Mouse (Mus musculus): ENCODE measurements around the gene Acaa1b. TPM values are rescaled to one million over a fixed set of nuclear protein-coding genes. Genes with fewer than 3 reads are reported as not detected.

Acaa1b gene
- polyA plus RNA-seq, 1 experiment from 2014 or later = 3.8 TPM

DNA sequence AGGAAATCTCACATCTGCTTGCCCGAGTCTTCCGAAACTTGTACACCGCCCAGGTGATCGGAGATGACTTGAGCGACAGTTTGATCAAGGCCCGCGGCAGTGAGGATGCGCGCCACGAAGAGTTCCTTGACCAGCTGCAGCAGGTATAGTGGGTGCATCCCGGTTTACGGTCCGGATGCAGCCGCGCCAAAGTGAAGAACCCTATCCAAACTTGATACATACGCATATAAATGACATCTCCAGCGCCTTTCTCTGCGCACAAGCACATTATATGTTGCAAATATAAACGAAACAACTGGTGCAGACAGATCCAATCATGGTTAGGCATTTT, 54.1 kb downstream of the Acaa1b start:
- H3K4me1 ChIP-seq = peaks cover 19% of the 10 kb centered on the region
- no peak for ATAC-seq (ENCODE audit: insufficient number of reproducible peaks, insufficient read depth, low FRiP score, low TSS enrichment, low read depth)

GRCm38 (mm10) chr9:119101992-119102782, 54.7 kb downstream of the Acaa1b start, which contains the start of gene Dlec1:
TSS of gene Dlec1 (plus strand) at chr9:119102478.
- Histone ChIP-seq H3K4me1 (peaks cover 19% of the 10 kb centered on the region), H3K9me3 (no peaks in the 10 kb centered on the region), H3K4me2 (peak within 1 kb of the TSS; percentile 86), H3K4me3 (peak within 1 kb of the TSS; percentile 51), H3K27me3 (peaks cover 14% of the 10 kb centered on the region), H3K36me3 (no peaks in the 10 kb centered on the region), H3K9ac (peak within 1 kb of the TSS; percentile 67), H3K27ac (0 out of 2 replicates have a peak within 1 kb of the TSS, but pooled peaks have one; percentile 28)
- WGBS = 3% methylated on average over 44 of the region's 44 CpGs
- ATAC-seq (ENCODE audit: insufficient number of reproducible peaks, insufficient read depth, low FRiP score, low TSS enrichment, low read depth) = no peak; the same call in 1 of the 2 replicates

More for the DNA sequence above, 54.1 kb downstream of the Acaa1b start:
- H3K9ac ChIP-seq = peak overlapping the region; percentile 67
- H3K4me2 ChIP-seq = peak overlapping the region; percentile 86
- no peaks in the 10 kb centered on the region for H3K9me3 ChIP-seq
- no peak overlapping the region for H3K27ac ChIP-seq
- no peaks in the 10 kb centered on the region for H3K36me3 ChIP-seq
- 2% methylated on average over 19 of the region's 19 CpGs for WGBS
- peaks cover 14% of the 10 kb centered on the region for H3K27me3 ChIP-seq
- peak overlapping the region; percentile 51 for H3K4me3 ChIP-seq

GRCm38 (mm10) chr9:119100177-119100898, 56.6 kb downstream of the Acaa1b start:
- H3K4me3 ChIP-seq = no peak overlapping the region
- no peak for ATAC-seq (ENCODE audit: insufficient number of reproducible peaks, insufficient read depth, low FRiP score, low TSS enrichment, low read depth)
- 12% methylated on average over 15 of the region's 15 CpGs for WGBS

More at GRCm38 (mm10) chr9:119100177-119100898, 56.6 kb downstream of the Acaa1b start:
- Histone ChIP-seq H3K9me3 (no peaks in the 10 kb centered on the region), H3K4me1 (peaks cover 22% of the 10 kb centered on the region), H3K9ac (0 out of 2 replicates have a peak overlapping the region, but pooled peaks have one; percentile 36), H3K36me3 (no peaks in the 10 kb centered on the region), H3K4me2 (0 out of 2 replicates have a peak overlapping the region, but pooled peaks have one; percentile 18), H3K27ac (no peak overlapping the region), H3K27me3 (peaks cover 18% of the 10 kb centered on the region)

Other genes with a start within 250 kb of the Acaa1b start
- gene Ctdspl, start 230.6 kb downstream of the Acaa1b start, polyA plus RNA-seq (2015; fragmentation: Nextera tagmentation; extraction: Ambion mirVana) = 20.6 and 21.3 TPM in 2 replicates
- gene Vill, start 104.3 kb downstream of the Acaa1b start, polyA plus RNA-seq (2015; fragmentation: Nextera tagmentation; extraction: Ambion mirVana) = 21.4 and 25.5 TPM in 2 replicates
- gene Plcd1, start 63.6 kb downstream of the Acaa1b start, polyA plus RNA-seq (2015; fragmentation: Nextera tagmentation; extraction: Ambion mirVana) = 29.1 and 30.9 TPM in 2 replicates
- 1.1 and 1.4 TPM in 2 replicates for gene Dlec1, start 54.6 kb downstream of the Acaa1b start, polyA plus RNA-seq (2015; fragmentation: Nextera tagmentation; extraction: Ambion mirVana)
- not detected in 2 replicates for gene Gm47289, start 2.1 kb upstream of the Acaa1b start, polyA plus RNA-seq (2015; fragmentation: Nextera tagmentation; extraction: Ambion mirVana)
- gene Slc22a13, start 52.0 kb upstream of the Acaa1b start, polyA plus RNA-seq (2015; fragmentation: Nextera tagmentation; extraction: Ambion mirVana) = not detected in 2 replicates
- gene Oxsr1, start 165.3 kb upstream of the Acaa1b start, polyA plus RNA-seq (2015; fragmentation: Nextera tagmentation; extraction: Ambion mirVana) = 11.2 and 11.7 TPM in 2 replicates
- 94.4 and 96.7 TPM in 2 replicates for gene Acaa1a, start 182.6 kb upstream of the Acaa1b start, polyA plus RNA-seq (2015; fragmentation: Nextera tagmentation; extraction: Ambion mirVana)
- 17.7 and 18.2 TPM in 2 replicates for gene Myd88, start 184.3 kb upstream of the Acaa1b start, polyA plus RNA-seq (2015; fragmentation: Nextera tagmentation; extraction: Ambion mirVana)
- gene Xylb, start 200.3 kb upstream of the Acaa1b start, polyA plus RNA-seq (2015; fragmentation: Nextera tagmentation; extraction: Ambion mirVana) = 5.3 and 7.2 TPM in 2 replicates
- not detected in 2 replicates for gene Slc22a14, start 208.5 kb upstream of the Acaa1b start, polyA plus RNA-seq (2015; fragmentation: Nextera tagmentation; extraction: Ambion mirVana)
- gene Acvr2b, start 245.0 kb upstream of the Acaa1b start, polyA plus RNA-seq (2015; fragmentation: Nextera tagmentation; extraction: Ambion mirVana) = 18.0 and 18.7 TPM in 2 replicates

Measured in embryonic facial prominence, embryonic 13.5 days (tissue).